ENCODE assay signal across 9 mouse cellular contexts in genomic region chr3:107850418-107851031, GRCm38 (mm10). TPM values are rescaled to one million over a fixed set of nuclear protein-coding genes. Genes with fewer than 3 reads are reported as not detected.
DNase-seq lines count a peak whose midpoint lies in the region; ATAC-seq and TF ChIP-seq lines count a peak whose summit lies in the region.
"Had no signal": no experiment of that assay in that cellular context is flagged by ENCODE, and none has a peak within 500 bp of the region (broad histone marks: within the 10 kb centered on the region; RNA-seq: fewer than 3 reads in every experiment).

No protein-coding gene starts in this region.

- H3K4me3 ChIP-seq in embryonic facial prominence, embryonic 14.5 days (ENCODE audit: low read depth, low read length): no peak overlapping the region
- 0 out of 2 replicates have a peak overlapping the region, but pooled peaks have one; percentile 2 for H3K4me3 ChIP-seq in heart, embryonic 15.5 days
- no peak overlapping the region for H3K4me3 ChIP-seq in kidney, postnatal 0 days (replicated peaks; ENCODE audit: low read depth, low read length)
- no peak overlapping the region for H3K4me3 ChIP-seq in midbrain, embryonic 12.5 days

- H3K27me3 ChIP-seq in embryonic facial prominence, embryonic 14.5 days (replicated peaks; ENCODE audit: control insufficient read depth, insufficient read depth, low read length): no peaks in the 10 kb centered on the region
- H3K27me3 ChIP-seq in heart, embryonic 15.5 days: 0 out of 2 replicates have a peak, but pooled peaks cover 6% of the 10 kb centered on the region
- H3K27me3 ChIP-seq in kidney, postnatal 0 days (ENCODE audit: insufficient read depth, low read length): no peaks in the 10 kb centered on the region
- H3K27me3 ChIP-seq in midbrain, embryonic 12.5 days: no peaks in the 10 kb centered on the region

- peak; percentile 19; the same call in 1 of the 2 replicates for ATAC-seq in embryonic facial prominence, embryonic 14.5 days (ENCODE audit: low read depth)
- ATAC-seq in heart, embryonic 15.5 days (replicated peaks; ENCODE audit: insufficient number of reproducible peaks, insufficient read depth, low FRiP score, low read depth): peak; percentile 61; the same call in 1 of the 2 replicates
- peak; percentile 81 for ATAC-seq in kidney, postnatal 0 days (replicated peaks; ENCODE audit: low FRiP score, low read depth)
- peak; percentile 61 for ATAC-seq in midbrain, embryonic 12.5 days (ENCODE audit: low FRiP score, low read depth)
- ATAC-seq in inflammation-experienced regulatory T-cells, adult 6 months: no peak

- H3K9me3 ChIP-seq in embryonic facial prominence, embryonic 14.5 days (ENCODE audit: control insufficient read depth, low read length): no peaks in the 10 kb centered on the region
- H3K9me3 ChIP-seq in heart, embryonic 15.5 days (replicated peaks): no peaks in the 10 kb centered on the region
- H3K9me3 ChIP-seq in kidney, postnatal 0 days (replicated peaks; ENCODE audit: low read length): no peaks in the 10 kb centered on the region
- no peaks in the 10 kb centered on the region for H3K9me3 ChIP-seq in midbrain, embryonic 12.5 days

- H3K9ac ChIP-seq in embryonic facial prominence, embryonic 14.5 days (ENCODE audit: low read depth, low read length): peak overlapping the region; percentile 22; the same call in 1 of the 2 replicates
- 0 out of 2 replicates have a peak overlapping the region, but pooled peaks have one; percentile 19 for H3K9ac ChIP-seq in heart, embryonic 15.5 days
- peak overlapping the region; percentile 18; the same call in 1 of the 2 replicates for H3K9ac ChIP-seq in kidney, postnatal 0 days (ENCODE audit: low read depth, low read length)
- H3K9ac ChIP-seq in midbrain, embryonic 12.5 days (replicated peaks): 0 out of 2 replicates have a peak overlapping the region, but pooled peaks have one; percentile 16

- H3K36me3 ChIP-seq in embryonic facial prominence, embryonic 14.5 days (ENCODE audit: control insufficient read depth, insufficient read depth, low read length): no peaks in the 10 kb centered on the region
- H3K36me3 ChIP-seq in heart, embryonic 15.5 days: no peaks in the 10 kb centered on the region
- H3K36me3 ChIP-seq in kidney, postnatal 0 days (ENCODE audit: insufficient read depth, low read length): no peaks in the 10 kb centered on the region
- H3K36me3 ChIP-seq in midbrain, embryonic 12.5 days: no peaks in the 10 kb centered on the region

- DNase-seq in right cerebral cortex, postnatal 14 days: peak; percentile 43
- DNase-seq in right cerebral cortex, adult 2 months (ENCODE audit: low spot score in 2 of 2): no peak
- peak; percentile 67 for DNase-seq in embryonic facial prominence, embryonic 14.5 days (ENCODE audit: low spot score)
- peak; percentile 82 for DNase-seq in kidney, postnatal 0 days (ENCODE audit: low spot score)
- DNase-seq in thymus, postnatal 0 days (ENCODE audit: low spot score): no peak

- no peak overlapping the region for H3K27ac ChIP-seq in embryonic facial prominence, embryonic 14.5 days (replicated peaks; ENCODE audit: low read depth, low read length)
- H3K27ac ChIP-seq in heart, embryonic 15.5 days: peak overlapping the region; percentile 28; the same call in 1 of the 2 replicates
- H3K27ac ChIP-seq in kidney, postnatal 0 days: peak overlapping the region; percentile 47; the same call in 1 of the 2 replicates
- peak overlapping the region; percentile 12 for H3K27ac ChIP-seq in midbrain, embryonic 12.5 days (replicated peaks)
- H3K27ac ChIP-seq: macrophage had no signal

- peak overlapping the region; percentile 28 for H3K4me2 ChIP-seq in embryonic facial prominence, embryonic 14.5 days (ENCODE audit: low read depth, low read length)
- peak overlapping the region; percentile 48 for H3K4me2 ChIP-seq in heart, embryonic 15.5 days
- peak overlapping the region; percentile 48 for H3K4me2 ChIP-seq in kidney, postnatal 0 days (ENCODE audit: low read length)
- peak overlapping the region; percentile 31 for H3K4me2 ChIP-seq in midbrain, embryonic 12.5 days (replicated peaks)

- WGBS in embryonic facial prominence, embryonic 14.5 days: 25% methylated on average over 12 of the region's 12 CpGs
- WGBS in heart, embryonic 15.5 days: 18% methylated on average over 12 of the region's 12 CpGs
- WGBS in kidney, postnatal 0 days: 5% methylated on average over 12 of the region's 12 CpGs
- 23% methylated on average over 12 of the region's 12 CpGs for WGBS in midbrain, embryonic 12.5 days

- H3K4me1 ChIP-seq in embryonic facial prominence, embryonic 14.5 days (ENCODE audit: control insufficient read depth, insufficient read depth, low read length): peaks cover 19% of the 10 kb centered on the region
- H3K4me1 ChIP-seq in heart, embryonic 15.5 days (replicated peaks): peaks cover 25% of the 10 kb centered on the region
- H3K4me1 ChIP-seq in kidney, postnatal 0 days (replicated peaks; ENCODE audit: insufficient read depth, low read length): peaks cover 10% of the 10 kb centered on the region; the same call in 1 of the 2 replicates
- peaks cover 26% of the 10 kb centered on the region for H3K4me1 ChIP-seq in midbrain, embryonic 12.5 days

- no peak for TF ChIP-seq CTCF in kidney, postnatal 0 days (IDR thresholded peaks at IDR 0.05; ENCODE audit: low read depth)

RNA-seq across cellular contexts. Expression of gene Eps8l3, which starts 26.5 kb away (rescaled TPM):
- polyA plus RNA-seq in embryonic facial prominence, embryonic 14.5 days (2014; fragmentation: Nextera tagmentation; extraction: Ambion mirVana): not detected in 2 replicates
- polyA plus RNA-seq in heart, embryonic 15.5 days (2015; fragmentation: Nextera tagmentation; extraction: Ambion mirVana): not detected in 2 replicates
- 0.13 TPM in 1 of 2 replicates, not detected in the other for polyA plus RNA-seq in kidney, postnatal 0 days (2015; fragmentation: Nextera tagmentation; extraction: Ambion mirVana)
- not detected in 2 replicates for polyA plus RNA-seq in midbrain, embryonic 12.5 days (2016; fragmentation: Nextera tagmentation; extraction: Ambion mirVana)
- not detected for polyA plus RNA-seq in inflammation-experienced regulatory T-cells, adult 6 months (2017; shearing (Covaris generic))
- polyA plus RNA-seq in thymus, postnatal 0 days (2015; fragmentation: Nextera tagmentation; extraction: Ambion mirVana): 0.12 and 0.13 TPM in 2 replicates
- polyA plus RNA-seq: macrophage had no signal

RNA-seq across cellular contexts. Expression of gene Gstm5, which starts 45.1 kb away (rescaled TPM):
- 226 and 261 TPM in 2 replicates for polyA plus RNA-seq in embryonic facial prominence, embryonic 14.5 days (2014; fragmentation: Nextera tagmentation; extraction: Ambion mirVana)
- 111 and 122 TPM in 2 replicates for polyA plus RNA-seq in heart, embryonic 15.5 days (2015; fragmentation: Nextera tagmentation; extraction: Ambion mirVana)
- 246 and 258 TPM in 2 replicates for polyA plus RNA-seq in kidney, postnatal 0 days (2015; fragmentation: Nextera tagmentation; extraction: Ambion mirVana)
- polyA plus RNA-seq in midbrain, embryonic 12.5 days (2016; fragmentation: Nextera tagmentation; extraction: Ambion mirVana): 219 and 231 TPM in 2 replicates
- 1 to 10 TPM in 1 of 3 experiments, not detected in 2; 1.4 TPM for polyA plus RNA-seq in inflammation-experienced regulatory T-cells, adult 6 months (2017; shearing (Covaris generic))
- 14.4 and 14.9 TPM in 2 replicates for polyA plus RNA-seq in thymus, postnatal 0 days (2015; fragmentation: Nextera tagmentation; extraction: Ambion mirVana)

Comparison
In these comparisons a context has a peak if more than half of its experiments do, and no peak if none do; other contexts are left out.
1. DNase-seq: peak in right cerebral cortex, postnatal 14 days (single experiment), embryonic facial prominence, embryonic 14.5 days (single experiment) and kidney, postnatal 0 days (single experiment); none in right cerebral cortex, adult 2 months (0 of 2) and thymus, postnatal 0 days (single experiment).
2. Peak in every context shown above with its lines, with median percentiles within 50 percentile points of each other: H3K4me2 ChIP-seq and H3K9ac ChIP-seq.